Comparison of ENCODE assay signal across 8 mouse cellular contexts in the genomic region with DNA sequence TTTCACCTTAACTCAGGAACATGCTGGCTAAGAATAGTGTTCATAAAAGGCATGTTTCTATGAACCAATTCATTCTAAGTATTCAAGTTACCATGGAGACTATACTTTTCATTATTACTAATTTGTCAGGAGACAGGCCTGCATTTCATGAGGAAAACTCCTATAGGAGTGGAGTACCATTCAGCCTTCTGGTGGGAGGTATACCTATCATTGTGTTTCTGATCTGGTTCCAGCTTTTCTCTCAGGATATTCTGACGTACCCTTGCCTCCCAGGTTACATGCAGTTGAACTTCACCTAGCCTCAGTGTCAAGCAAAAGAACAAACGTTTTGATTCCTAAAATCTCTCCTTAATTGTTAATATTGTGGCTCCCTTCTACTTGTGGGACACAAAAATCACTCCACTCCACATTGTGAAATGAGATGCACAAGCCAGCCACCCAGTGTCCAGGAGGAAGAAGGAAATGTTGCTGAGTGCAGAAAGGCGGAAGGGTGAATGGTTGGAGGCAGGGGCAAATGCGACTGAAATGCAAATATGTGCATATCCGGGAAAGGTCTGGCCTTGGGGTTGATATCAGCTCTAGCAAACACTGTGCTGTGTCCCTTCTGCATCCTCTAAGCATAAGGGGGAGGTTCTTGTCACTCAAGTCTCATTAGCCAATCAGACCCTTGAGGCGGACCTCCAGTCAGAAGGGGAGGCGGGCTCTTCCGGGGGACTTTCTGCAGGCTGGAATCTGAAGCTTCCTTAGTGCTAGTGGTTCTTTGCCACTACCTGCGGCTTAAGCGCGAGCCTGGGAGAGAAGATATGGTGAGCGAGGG. TPM values are rescaled to one million over a fixed set of nuclear protein-coding genes. Genes with fewer than 3 reads are reported as not detected.
DNase-seq lines count a peak whose midpoint lies in the region; ATAC-seq and TF ChIP-seq lines count a peak whose summit lies in the region.

A gene (plus strand): TSS at position 695 of the 817 bp plus-strand sequence.

- TF ChIP-seq CTCF in spleen, adult 2 months (IDR thresholded peaks at IDR 0.05; ENCODE audit: extremely low read depth, insufficient read depth, insufficient read length, insufficient replicate concordance) = no peak

- peak within 1 kb of the TSS; percentile 85 for H3K9ac ChIP-seq in embryonic facial prominence, embryonic 13.5 days
- peak within 1 kb of the TSS; percentile 70 for H3K9ac ChIP-seq in kidney, embryonic 14.5 days (ENCODE audit: low read depth, low read length)
- H3K9ac ChIP-seq in limb, embryonic 14.5 days (ENCODE audit: low read depth, low read length, severe bottlenecking) = peak within 1 kb of the TSS; percentile 72
- peak within 1 kb of the TSS; percentile 71 for H3K9ac ChIP-seq in midbrain, embryonic 16.5 days (ENCODE audit: low read depth, low read length)

- no peaks in the 10 kb centered on the region for H3K27me3 ChIP-seq in embryonic facial prominence, embryonic 13.5 days
- H3K27me3 ChIP-seq in kidney, embryonic 14.5 days (ENCODE audit: control insufficient read depth, insufficient read depth, low read length) = no peaks in the 10 kb centered on the region
- no peaks in the 10 kb centered on the region for H3K27me3 ChIP-seq in limb, embryonic 14.5 days (ENCODE audit: control insufficient read depth, insufficient read depth, low read length)
- no peaks in the 10 kb centered on the region for H3K27me3 ChIP-seq in midbrain, embryonic 16.5 days (ENCODE audit: control insufficient read depth, insufficient read depth, low read depth, low read length)
- no peaks in the 10 kb centered on the region for H3K27me3 ChIP-seq in spleen, adult 2 months (ENCODE audit: control insufficient read depth, insufficient read depth, low read length)

- H3K4me1 ChIP-seq in embryonic facial prominence, embryonic 13.5 days = peaks cover 7% of the 10 kb centered on the region; the same call in 1 of the 2 replicates
- 0 out of 2 replicates have a peak, but pooled peaks cover 3% of the 10 kb centered on the region for H3K4me1 ChIP-seq in kidney, embryonic 14.5 days (ENCODE audit: control insufficient read depth, insufficient read depth, low read length)
- H3K4me1 ChIP-seq in limb, embryonic 14.5 days (ENCODE audit: control insufficient read depth, insufficient read depth, low read length) = peaks cover 6% of the 10 kb centered on the region; the same call in 1 of the 2 replicates
- peaks cover 3% of the 10 kb centered on the region for H3K4me1 ChIP-seq in midbrain, embryonic 16.5 days (ENCODE audit: control insufficient read depth, insufficient read depth, low read length)
- peaks cover 5% of the 10 kb centered on the region for H3K4me1 ChIP-seq in spleen, adult 2 months (ENCODE audit: control insufficient read depth, insufficient read depth, insufficient read length)

- peak within 1 kb of the TSS; percentile 62 for H3K4me2 ChIP-seq in embryonic facial prominence, embryonic 13.5 days
- peak within 1 kb of the TSS; percentile 45 for H3K4me2 ChIP-seq in kidney, embryonic 14.5 days (replicated peaks; ENCODE audit: low read depth, low read length)
- H3K4me2 ChIP-seq in limb, embryonic 14.5 days (replicated peaks; ENCODE audit: low read depth, low read length, severe bottlenecking) = peak within 1 kb of the TSS; percentile 53
- H3K4me2 ChIP-seq in midbrain, embryonic 16.5 days (ENCODE audit: low read length) = peak within 1 kb of the TSS; percentile 58

- WGBS in embryonic facial prominence, embryonic 13.5 days = 9% methylated on average over 12 of the region's 12 CpGs
- WGBS in kidney, embryonic 14.5 days = 6% methylated on average over 12 of the region's 12 CpGs
- WGBS in limb, embryonic 14.5 days = 9% methylated on average over 12 of the region's 12 CpGs
- WGBS in midbrain, embryonic 16.5 days = 6% methylated on average over 12 of the region's 12 CpGs
- WGBS in spleen, adult 2 months = 7% methylated on average over 12 of the region's 12 CpGs

- peak within 1 kb of the TSS; percentile 66 for H3K4me3 ChIP-seq in embryonic facial prominence, embryonic 13.5 days
- H3K4me3 ChIP-seq in kidney, embryonic 14.5 days (ENCODE audit: low read length) = peak within 1 kb of the TSS; percentile 52
- peak within 1 kb of the TSS; percentile 62 for H3K4me3 ChIP-seq in limb, embryonic 14.5 days (replicated peaks; ENCODE audit: low read length)
- H3K4me3 ChIP-seq in midbrain, embryonic 16.5 days (ENCODE audit: low read depth, low read length) = peak within 1 kb of the TSS; percentile 49
- peak within 1 kb of the TSS; percentile 71 for H3K4me3 ChIP-seq in spleen, adult 2 months (ENCODE audit: extremely low read depth, insufficient read depth, insufficient read length)

- peaks cover 17% of the 10 kb centered on the region for H3K36me3 ChIP-seq in embryonic facial prominence, embryonic 13.5 days
- H3K36me3 ChIP-seq in kidney, embryonic 14.5 days (ENCODE audit: control insufficient read depth, insufficient read depth, low read length) = no peaks in the 10 kb centered on the region
- H3K36me3 ChIP-seq in limb, embryonic 14.5 days (ENCODE audit: control insufficient read depth, insufficient read depth, low read length) = 0 out of 2 replicates have a peak, but pooled peaks cover 4% of the 10 kb centered on the region
- H3K36me3 ChIP-seq in midbrain, embryonic 16.5 days (ENCODE audit: control insufficient read depth, insufficient read depth, low read length) = peaks cover 12% of the 10 kb centered on the region; the same call in 1 of the 2 replicates
- no peaks in the 10 kb centered on the region for H3K36me3 ChIP-seq in spleen, adult 2 months (ENCODE audit: control insufficient read depth, insufficient read depth, low read length)

- H3K9me3 ChIP-seq in embryonic facial prominence, embryonic 13.5 days = peaks cover 1% of the 10 kb centered on the region; the same call in 1 of the 2 replicates
- no peaks in the 10 kb centered on the region for H3K9me3 ChIP-seq in kidney, embryonic 14.5 days (ENCODE audit: control insufficient read depth, low read length)
- H3K9me3 ChIP-seq in limb, embryonic 14.5 days (ENCODE audit: control insufficient read depth, low read length) = 0 out of 2 replicates have a peak, but pooled peaks cover 6% of the 10 kb centered on the region
- H3K9me3 ChIP-seq in midbrain, embryonic 16.5 days (replicated peaks; ENCODE audit: control insufficient read depth, low read length, poor library complexity, severe bottlenecking) = peaks cover 7% of the 10 kb centered on the region

- H3K27ac ChIP-seq in embryonic facial prominence, embryonic 13.5 days = peak within 1 kb of the TSS; percentile 90
- H3K27ac ChIP-seq in kidney, embryonic 14.5 days (ENCODE audit: low read depth, low read length) = peak within 1 kb of the TSS; percentile 63; the same call in 1 of the 2 replicates
- peak within 1 kb of the TSS; percentile 78 for H3K27ac ChIP-seq in limb, embryonic 14.5 days (replicated peaks; ENCODE audit: low read depth, low read length)
- H3K27ac ChIP-seq in midbrain, embryonic 16.5 days (ENCODE audit: low read length) = peak within 1 kb of the TSS; percentile 83
- peak within 1 kb of the TSS; percentile 55 for H3K27ac ChIP-seq in spleen, adult 2 months (ENCODE audit: insufficient read depth, low read length)

- TF ChIP-seq POLR2A in limb, embryonic 14.5 days (IDR thresholded peaks at IDR 0.05; ENCODE audit: borderline replicate concordance, extremely low read depth, insufficient read depth, insufficient read length) = peak; percentile 69; the same call in 1 of the 2 replicates
- TF ChIP-seq POLR2A in spleen, adult 2 months (IDR thresholded peaks at IDR 0.05; ENCODE audit: low read depth, low read length) = peak; percentile 33; the same call in 1 of the 2 replicates

- DNase-seq in A20 (ENCODE audit: low read depth, low spot score) = peak; percentile 93
- peak; percentile 65 to 78 for DNase-seq in adrenal gland, postnatal 36 days
- DNase-seq in heart, adult 8-10 months (ENCODE audit: low spot score) = peak; percentile 76
- peak; percentile 94 for DNase-seq in limb, embryonic 14.5 days (ENCODE audit: low spot score)
- peak; percentile 76 to 84 for DNase-seq in spleen, adult 2 months (ENCODE audit: low read depth in 1 of 2, low spot score in 2 of 2)

- ATAC-seq in embryonic facial prominence, embryonic 13.5 days (ENCODE audit: insufficient number of reproducible peaks, insufficient read depth, low FRiP score, low TSS enrichment, low read depth) = peak; percentile 98
- ATAC-seq in kidney, embryonic 14.5 days (ENCODE audit: low FRiP score, low TSS enrichment) = peak; percentile 100
- peak; percentile 99 for ATAC-seq in limb, embryonic 14.5 days (ENCODE audit: low FRiP score, low read depth)
- ATAC-seq in midbrain, embryonic 16.5 days = peak; percentile 100

RNA-seq across cellular contexts. Expression of the gene that starts here (rescaled TPM):
- total RNA-seq in adrenal gland, postnatal 36 days (2021) = 1 to 10 TPM; 2.5 to 7.6 TPM
- 6.9 and 8.3 TPM in 2 replicates for polyA plus RNA-seq in embryonic facial prominence, embryonic 13.5 days (2015; fragmentation: Nextera tagmentation; extraction: Ambion mirVana)
- total RNA-seq in heart, adult 8-10 months (2022) = 1 to 10 TPM in 1 of 4 experiments, under 1 TPM in 3; 0.66 to 1.2 (median 0.93) TPM
- polyA plus RNA-seq in kidney, embryonic 14.5 days (2014; fragmentation: Nextera tagmentation; extraction: Ambion mirVana) = 5.3 and 5.4 TPM in 2 replicates
- polyA plus RNA-seq in limb, embryonic 14.5 days (2012; rRNA removed) = 2.2 and 4.2 TPM in 2 replicates
- 3.7 and 4.6 TPM in 2 replicates for polyA plus RNA-seq in limb, embryonic 14.5 days (2014; fragmentation: Nextera tagmentation; extraction: Ambion mirVana)
- polyA plus RNA-seq in midbrain, embryonic 16.5 days (2015; fragmentation: Nextera tagmentation; extraction: Ambion mirVana) = 9.3 and 11.3 TPM in 2 replicates
- polyA plus RNA-seq in spleen, adult 2 months (2012; rRNA removed) = 0.56 and 0.68 TPM in 2 replicates

Comparison
In these comparisons a context has a peak if more than half of its experiments do, and no peak if none do; other contexts are left out.
1. Peak in every context shown above with its lines: DNase-seq, ATAC-seq, H3K4me3 ChIP-seq and H3K27ac ChIP-seq.
2. Peak in DNase-seq, H3K4me3 ChIP-seq and H3K27ac ChIP-seq in spleen, adult 2 months; RNA of the gene not detected or under 1 TPM.